Mouse (Mus musculus) ES-Bruce4 (cell line): ENCODE measurements around the gene Glp1r.

ENCODE experiments used
- CTCF ChIP-seq: IDR thresholded peaks from one replicate; pipeline ENCODE4 v1.8.1; 2011; ENCODE audit warnings: low read depth, low read length
- EP300 ChIP-seq: IDR thresholded peaks from 2 replicates; pipeline ENCODE4 v1.6.1; 2011; ENCODE audit warnings: low read depth, low read length; ENCODE audit not compliant: insufficient read depth
- POLR2A ChIP-seq: IDR thresholded peaks from one replicate; pipeline ENCODE4 v1.8.1; 2011; ENCODE audit warnings: low read length; ENCODE audit not compliant: insufficient read depth

- TF ChIP-seq CTCF (no peak), EP300 (no peak), POLR2A (no peak)
These were observed 75.7 kb downstream of the Glp1r start for GRCm38 (mm10) chr17:30977290-30977689.
